Mouse (Mus musculus): ENCODE measurements around the gene Rfc5.

DNA sequence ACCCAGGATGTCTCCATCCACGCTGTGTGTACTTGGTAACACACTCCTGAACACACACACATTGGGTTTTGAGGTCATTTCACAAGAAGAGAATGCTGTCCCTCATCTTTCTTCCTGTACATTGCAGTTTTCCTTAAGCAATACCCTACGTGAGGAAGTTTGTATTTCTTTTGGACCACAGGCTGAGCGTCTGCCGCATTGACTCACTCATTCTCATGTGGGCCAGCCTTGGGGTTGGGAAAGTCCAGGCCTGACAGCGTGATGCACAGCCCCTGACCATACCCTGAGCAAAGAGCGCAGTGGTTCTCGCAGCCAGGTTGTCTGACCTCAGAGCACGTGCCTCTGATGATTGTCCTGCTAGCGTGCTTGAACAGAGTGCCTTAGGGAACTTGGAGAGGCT lies 15.4 kb downstream of the Rfc5 start:
- TF ChIP-seq CHD2 (IDR thresholded peaks at IDR 0.05; ENCODE audit: low read depth, low read length) (no peak), ZC3H11A (IDR thresholded peaks at IDR 0.05; ENCODE audit: borderline replicate concordance, low read depth, low read length) (no peak), MAFK (IDR thresholded peaks at IDR 0.05; ENCODE audit: insufficient read depth, low read depth, low read length) (no peak), HCFC1 (IDR thresholded peaks at IDR 0.05; ENCODE audit: borderline replicate concordance, insufficient read depth, low read length) (no peak), ZNF384 (IDR thresholded peaks at IDR 0.05; ENCODE audit: low read depth, low read length) (no peak)
